Mouse (Mus musculus) limb, embryonic 15.5 days (tissue): Measurements from ENCODE around the gene Stat4. TPM values are rescaled to one million over a fixed set of nuclear protein-coding genes. Genes with fewer than 3 reads are reported as not detected.

Experiments
- ATAC-seq: fragments of 200-750 bp; cut with Nextera tagmentation; 2 replicates; pipeline ENCODE4 v1.8.0; 2017; ENCODE audit warnings: low read depth, moderate TSS enrichment; ENCODE audit not compliant: insufficient number of reproducible peaks, low FRiP score, low TSS enrichment
- H3K27ac ChIP-seq: fragments of 300-500 bp; sonication (generic); 2 replicates; pipeline ENCODE4 v1.5.1; 2015; ENCODE audit warnings: moderate library complexity, mild to moderate bottlenecking, inconsistent platforms
- H3K27me3 ChIP-seq: fragments of 300-500 bp; sonication (generic); 2 replicates; pipeline ENCODE4 v1.6.1; 2015; ENCODE audit warnings: inconsistent platforms
- H3K36me3 ChIP-seq: fragments of 300-500 bp; sonication (generic); 2 replicates; pipeline ENCODE4 v1.6.1; 2015; ENCODE audit warnings: inconsistent platforms
- H3K4me1 ChIP-seq: fragments of 300-500 bp; sonication (generic); 2 replicates; pipeline ENCODE4 v1.6.1; 2015; ENCODE audit warnings: inconsistent platforms
- H3K4me2 ChIP-seq: fragments of 300-500 bp; sonication (generic); 2 replicates; pipeline ENCODE4 v1.6.1; 2015; ENCODE audit warnings: mild to moderate bottlenecking, inconsistent platforms
- H3K4me3 ChIP-seq: fragments of 300-500 bp; sonication (generic); 2 replicates; pipeline ENCODE4 v1.5.1; 2015; ENCODE audit warnings: mild to moderate bottlenecking, inconsistent platforms
- H3K9ac ChIP-seq: fragments of 300-500 bp; sonication (generic); 2 replicates; pipeline ENCODE4 v1.6.1; 2015; ENCODE audit warnings: inconsistent platforms
- H3K9me3 ChIP-seq: fragments of 300-500 bp; sonication (generic); 2 replicates; pipeline ENCODE4 v1.6.1; 2016; ENCODE audit warnings: inconsistent platforms
- WGBS: fragments of 180-500 bp; shearing (Covaris S2); methylation state at CpG from one replicate; pipeline ENCODE4 v1.1.7; 2015; 5-methylcytosine and 5-hydroxymethylcytosine counted together
- polyA plus RNA-seq: library from polyadenylated mRNA; unstranded; fragments of >200 nt; fragmentation: Nextera tagmentation; extraction: Ambion mirVana; gene quantifications from 2 replicates; pipeline ENCODE4 v1.2.1, GENCODE M21; 2015

The Stat4 gene
- polyA plus RNA-seq, 1 experiment from 2014 or later: 0.81 TPM

DNA sequence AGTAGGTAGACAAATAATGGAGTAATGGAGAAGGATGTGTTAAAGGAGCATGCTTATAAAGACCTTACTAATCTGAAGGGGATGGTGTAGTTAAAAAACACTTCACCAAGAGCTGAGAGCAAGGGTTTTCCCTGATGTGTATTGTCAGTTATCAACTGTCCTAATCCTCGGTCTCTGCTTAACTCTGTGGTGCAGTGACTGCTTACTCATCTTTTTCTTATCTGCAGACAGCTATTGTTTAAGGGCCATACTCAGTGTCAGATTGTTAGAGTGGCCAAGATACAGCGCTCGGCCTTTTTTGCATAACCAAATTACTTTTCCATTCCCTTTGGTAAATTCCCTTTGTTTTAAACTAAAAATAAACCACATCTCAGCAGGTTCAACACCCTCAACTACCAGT, 79.7 kb downstream of the Stat4 start:
- no peaks in the 10 kb centered on the region for H3K27me3 ChIP-seq

DNA sequence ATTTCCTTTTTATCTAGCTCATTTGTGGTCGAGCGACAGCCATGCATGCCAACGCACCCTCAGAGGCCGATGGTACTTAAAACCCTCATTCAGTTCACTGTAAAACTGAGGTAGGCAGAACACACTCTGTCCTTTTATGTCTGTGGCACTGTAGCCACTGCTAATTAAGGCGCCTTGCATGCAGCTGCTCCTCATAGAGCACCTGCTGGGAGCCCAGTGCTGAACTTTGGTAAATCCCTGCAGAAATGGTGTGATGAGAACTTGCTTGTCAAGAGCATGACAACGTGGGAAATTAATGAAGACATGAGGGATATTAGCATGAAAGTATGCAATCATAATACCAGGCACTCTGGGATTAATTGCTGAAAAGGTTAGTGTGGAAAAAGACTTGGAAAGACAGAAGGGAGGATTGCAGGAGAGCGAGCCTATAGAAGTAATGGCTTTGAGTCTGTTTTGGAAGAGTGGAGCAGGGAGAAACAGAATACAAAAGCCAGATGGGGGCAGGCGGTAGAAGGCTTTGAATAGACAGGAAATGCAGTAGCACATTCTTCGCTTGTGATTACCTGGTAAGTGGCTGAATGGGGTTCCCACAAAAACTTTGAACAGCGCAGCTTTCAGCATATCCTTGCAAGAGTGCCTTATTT, 92.9 kb downstream of the Stat4 start:
- no peak overlapping the region for H3K9ac ChIP-seq
- H3K9me3 ChIP-seq: no peaks in the 10 kb centered on the region
- 14% methylated on average over 10 of the region's 10 CpGs for WGBS
- H3K4me1 ChIP-seq: peaks cover 7% of the 10 kb centered on the region; the same call in 1 of the 2 replicates
- no peak overlapping the region for H3K4me3 ChIP-seq
- H3K36me3 ChIP-seq: no peaks in the 10 kb centered on the region
- no peaks in the 10 kb centered on the region for H3K27me3 ChIP-seq
- ATAC-seq: no peak
- no peak overlapping the region for H3K4me2 ChIP-seq
- H3K27ac ChIP-seq: no peak overlapping the region

More for the DNA sequence above, 79.7 kb downstream of the Stat4 start:
- H3K4me1 ChIP-seq: no peaks in the 10 kb centered on the region
- ATAC-seq: no peak
- 84% methylated on average over 3 of the region's 3 CpGs for WGBS
- no peak overlapping the region for H3K9ac ChIP-seq
- no peak overlapping the region for H3K27ac ChIP-seq
- H3K36me3 ChIP-seq: no peaks in the 10 kb centered on the region
- no peaks in the 10 kb centered on the region for H3K9me3 ChIP-seq
- H3K4me3 ChIP-seq: no peak overlapping the region
- H3K4me2 ChIP-seq: no peak overlapping the region

DNA sequence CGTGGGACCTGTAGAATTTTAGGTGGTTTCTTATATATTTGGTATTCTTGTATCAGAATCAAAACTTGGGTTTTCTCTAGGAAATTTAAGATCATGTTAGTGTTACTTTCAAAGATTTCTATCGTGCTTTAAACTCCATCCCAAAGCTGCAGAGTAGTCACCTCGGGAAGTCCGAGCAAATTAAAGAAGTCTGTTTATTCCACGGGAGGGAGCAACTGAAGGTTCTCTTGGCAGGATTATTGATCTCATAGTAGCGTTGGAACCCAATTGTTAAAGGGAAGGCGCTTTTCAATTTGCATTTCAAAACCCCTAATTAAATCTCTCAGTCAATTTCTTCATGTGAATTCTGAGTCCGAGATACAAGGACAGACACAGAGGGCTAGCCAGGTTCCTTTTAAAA, 93.4 kb downstream of the Stat4 start:
- Histone ChIP-seq H3K27me3 (no peaks in the 10 kb centered on the region), H3K4me2 (no peak overlapping the region), H3K4me1 (peaks cover 7% of the 10 kb centered on the region; the same call in 1 of the 2 replicates), H3K4me3 (no peak overlapping the region), H3K9me3 (no peaks in the 10 kb centered on the region), H3K27ac (no peak overlapping the region), H3K36me3 (no peaks in the 10 kb centered on the region), H3K9ac (no peak overlapping the region)
- ATAC-seq: no peak
- 20% methylated on average over 8 of the region's 8 CpGs for WGBS

DNA sequence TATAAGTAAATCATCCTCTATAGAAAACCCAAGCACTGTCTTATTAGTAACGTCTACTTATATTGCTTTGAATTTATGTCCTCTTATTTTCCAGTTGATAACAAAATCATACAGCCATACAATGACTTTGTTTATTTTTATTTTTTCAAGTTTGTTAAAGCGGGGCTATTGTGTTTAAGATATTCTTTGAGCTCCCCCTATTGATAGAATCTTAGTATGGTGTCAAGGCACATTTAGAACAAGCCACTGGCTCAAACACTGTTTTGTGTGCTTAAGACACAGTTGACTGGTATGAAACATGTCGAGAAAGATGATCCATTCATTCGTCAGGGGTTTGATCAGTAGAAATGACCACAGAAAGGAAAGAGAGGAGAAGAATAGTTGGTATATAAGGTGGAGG, 99.3 kb downstream of the Stat4 start:
- no peak for ATAC-seq
- WGBS: 39% methylated on average over 4 of the region's 4 CpGs

DNA sequence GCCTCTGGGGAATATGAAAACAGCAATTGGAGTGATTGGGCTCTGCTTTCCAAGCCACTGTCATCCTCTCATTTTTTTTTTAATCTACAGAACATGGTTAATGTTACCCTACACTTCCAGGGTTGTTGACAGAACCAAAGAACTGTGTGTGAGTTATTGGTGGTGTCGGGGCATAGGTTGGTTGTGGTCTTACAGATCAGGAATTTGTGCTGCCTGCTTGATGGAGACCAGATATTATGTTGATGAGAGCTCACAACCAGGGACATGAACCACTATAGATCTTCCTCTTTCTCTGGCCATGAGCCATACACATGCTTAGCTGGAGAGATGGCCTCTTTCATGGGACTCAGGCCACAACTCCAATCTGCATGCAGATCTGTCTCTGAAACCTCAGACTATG, 100.2 kb downstream of the Stat4 start:
- no peak overlapping the region for H3K27ac ChIP-seq
- no peak overlapping the region for H3K4me3 ChIP-seq
- WGBS: 71% methylated on average over 1 of the region's 1 CpGs
- H3K9ac ChIP-seq: no peak overlapping the region
- H3K9me3 ChIP-seq: no peaks in the 10 kb centered on the region
- H3K36me3 ChIP-seq: no peaks in the 10 kb centered on the region
- no peaks in the 10 kb centered on the region for H3K27me3 ChIP-seq
- H3K4me1 ChIP-seq: no peaks in the 10 kb centered on the region
- no peak overlapping the region for H3K4me2 ChIP-seq
- no peak for ATAC-seq

More for the DNA sequence above, 99.3 kb downstream of the Stat4 start:
- Histone ChIP-seq H3K4me1 (no peaks in the 10 kb centered on the region), H3K4me2 (no peak overlapping the region), H3K36me3 (no peaks in the 10 kb centered on the region), H3K27ac (no peak overlapping the region), H3K9me3 (no peaks in the 10 kb centered on the region), H3K27me3 (no peaks in the 10 kb centered on the region), H3K4me3 (no peak overlapping the region), H3K9ac (no peak overlapping the region)

DNA sequence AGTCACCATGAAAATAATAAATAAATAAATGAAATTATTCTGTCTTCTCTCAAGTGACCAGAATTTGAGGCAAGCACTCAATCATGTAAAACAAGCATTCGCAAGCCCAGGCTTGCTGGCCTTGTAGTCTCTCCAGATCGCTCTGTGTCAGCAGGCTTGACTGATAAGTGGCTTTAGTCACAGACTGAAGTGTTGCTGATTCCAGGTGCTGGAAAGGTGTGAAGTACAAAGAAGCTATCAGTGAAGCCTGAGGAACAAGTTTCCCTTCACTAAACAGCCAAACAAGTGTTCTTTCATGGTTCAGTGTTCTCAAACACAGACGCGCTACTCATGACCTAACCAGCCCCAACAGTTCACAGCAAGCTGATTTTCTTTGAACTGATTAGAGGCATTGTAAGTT, 101.7 kb downstream of the Stat4 start:
- Histone ChIP-seq H3K27ac (no peak overlapping the region), H3K9ac (no peak overlapping the region), H3K4me1 (no peaks in the 10 kb centered on the region), H3K36me3 (no peaks in the 10 kb centered on the region), H3K4me3 (no peak overlapping the region), H3K9me3 (no peaks in the 10 kb centered on the region), H3K27me3 (no peaks in the 10 kb centered on the region), H3K4me2 (no peak overlapping the region)
- no peak for ATAC-seq
- WGBS: 76% methylated on average over 4 of the region's 4 CpGs

DNA sequence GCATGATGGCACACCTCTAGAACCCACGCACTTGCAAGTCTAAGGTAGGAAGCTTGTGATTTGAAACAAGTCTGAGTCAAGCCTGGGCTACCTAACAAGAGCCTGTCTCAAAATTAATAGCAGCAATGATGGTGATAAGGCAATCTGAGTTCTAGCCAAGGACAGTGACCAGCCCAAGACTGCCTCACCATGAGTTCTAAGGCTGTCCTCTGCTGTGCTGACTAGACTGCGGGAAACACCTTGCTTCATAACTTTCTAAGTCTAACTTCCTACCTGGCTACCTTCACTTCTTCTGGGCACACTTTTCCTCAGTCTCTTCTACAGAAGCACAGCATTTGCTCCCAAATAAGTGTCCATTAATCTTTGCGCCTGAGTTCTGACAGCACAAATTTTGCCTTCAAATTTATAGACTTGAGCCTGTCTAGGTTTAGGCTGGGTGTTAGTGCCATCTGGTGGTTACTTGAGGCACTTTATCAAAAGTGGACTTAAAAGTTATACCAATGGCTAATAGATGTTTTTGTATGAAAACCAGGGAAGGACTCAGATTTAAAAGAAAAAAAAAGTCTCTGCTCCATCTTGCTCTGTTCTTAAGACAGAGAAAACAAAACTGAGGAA, 111.8 kb downstream of the Stat4 start:
- no peak overlapping the region for H3K4me2 ChIP-seq
- H3K9me3 ChIP-seq: no peaks in the 10 kb centered on the region
- no peak overlapping the region for H3K9ac ChIP-seq
- ATAC-seq: no peak
- no peaks in the 10 kb centered on the region for H3K36me3 ChIP-seq
- no peaks in the 10 kb centered on the region for H3K27me3 ChIP-seq
- no peaks in the 10 kb centered on the region for H3K4me1 ChIP-seq
- 70% methylated on average over 3 of the region's 3 CpGs for WGBS
- H3K4me3 ChIP-seq: no peak overlapping the region
- H3K27ac ChIP-seq: no peak overlapping the region

DNA sequence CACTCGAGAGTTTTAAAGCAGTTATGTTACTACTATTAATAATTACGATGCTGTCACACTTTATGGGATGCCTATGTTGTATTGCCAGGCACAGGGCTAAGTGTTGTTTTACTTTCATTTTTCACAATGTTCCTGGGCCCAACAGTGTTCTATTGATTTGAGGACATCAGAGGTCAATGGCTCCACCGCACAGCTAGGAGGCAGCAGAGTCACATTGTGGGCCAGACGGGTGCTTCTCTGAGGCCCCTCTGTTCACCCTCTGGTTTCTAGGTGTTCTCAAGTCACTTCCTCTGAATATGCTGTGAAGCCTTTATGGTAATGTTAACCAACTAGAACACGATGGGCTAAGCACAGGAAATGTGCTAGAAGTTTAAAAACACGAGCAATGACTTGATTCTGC, 113.5 kb downstream of the Stat4 start:
- Histone ChIP-seq H3K4me1 (no peaks in the 10 kb centered on the region), H3K4me2 (no peak overlapping the region), H3K4me3 (no peak overlapping the region), H3K27me3 (no peaks in the 10 kb centered on the region), H3K27ac (no peak overlapping the region), H3K36me3 (no peaks in the 10 kb centered on the region), H3K9ac (no peak overlapping the region), H3K9me3 (no peaks in the 10 kb centered on the region)
- ATAC-seq: no peak
- WGBS: 53% methylated on average over 6 of the region's 6 CpGs

DNA sequence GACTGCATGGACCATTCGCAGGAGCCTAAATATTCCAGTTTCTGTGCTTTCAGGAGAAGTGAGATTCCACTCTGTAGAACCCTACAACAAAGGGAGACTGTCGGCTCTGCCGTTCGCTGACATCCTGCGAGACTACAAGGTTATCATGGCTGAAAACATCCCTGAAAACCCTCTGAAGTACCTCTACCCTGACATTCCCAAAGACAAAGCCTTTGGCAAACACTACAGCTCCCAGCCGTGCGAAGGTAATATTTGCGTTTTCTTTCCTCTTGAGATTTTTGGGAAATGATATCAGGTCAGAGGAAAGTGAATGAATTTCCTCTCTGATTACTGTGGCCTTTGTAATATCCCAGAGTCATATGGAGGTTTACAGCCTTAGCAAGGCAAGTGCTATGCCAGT, 115.8 kb downstream of the Stat4 start:
- Histone ChIP-seq H3K4me2 (no peak overlapping the region), H3K4me3 (no peak overlapping the region), H3K36me3 (no peaks in the 10 kb centered on the region), H3K9me3 (no peaks in the 10 kb centered on the region), H3K9ac (no peak overlapping the region), H3K27me3 (no peaks in the 10 kb centered on the region), H3K4me1 (no peaks in the 10 kb centered on the region), H3K27ac (no peak overlapping the region)
- 91% methylated on average over 8 of the region's 8 CpGs for WGBS
- ATAC-seq: no peak

DNA sequence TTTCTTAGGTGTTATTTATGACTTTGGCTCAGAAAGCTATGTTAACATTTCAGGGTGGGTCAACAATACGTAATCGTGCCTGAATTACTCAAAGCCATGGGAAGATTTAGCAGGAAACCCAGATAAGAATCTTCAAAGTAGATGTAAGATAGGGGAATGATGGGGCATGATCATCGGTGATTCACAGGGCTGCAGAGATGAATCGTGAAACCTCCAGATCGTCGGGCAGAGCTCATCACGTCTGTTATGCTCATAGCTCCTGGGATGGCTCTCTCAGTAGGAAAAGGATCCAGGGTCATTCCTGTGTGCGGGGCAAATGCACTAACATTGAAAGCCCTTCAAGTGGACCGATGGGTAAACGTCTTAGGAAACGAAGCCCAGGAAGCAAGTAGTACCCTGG, 120.3 kb downstream of the Stat4 start:
- Histone ChIP-seq H3K27ac (no peak overlapping the region), H3K9me3 (no peaks in the 10 kb centered on the region), H3K27me3 (no peaks in the 10 kb centered on the region), H3K36me3 (no peaks in the 10 kb centered on the region), H3K4me3 (no peak overlapping the region), H3K9ac (no peak overlapping the region), H3K4me2 (no peak overlapping the region), H3K4me1 (no peaks in the 10 kb centered on the region)
- ATAC-seq: no peak
- 65% methylated on average over 11 of the region's 11 CpGs for WGBS

DNA sequence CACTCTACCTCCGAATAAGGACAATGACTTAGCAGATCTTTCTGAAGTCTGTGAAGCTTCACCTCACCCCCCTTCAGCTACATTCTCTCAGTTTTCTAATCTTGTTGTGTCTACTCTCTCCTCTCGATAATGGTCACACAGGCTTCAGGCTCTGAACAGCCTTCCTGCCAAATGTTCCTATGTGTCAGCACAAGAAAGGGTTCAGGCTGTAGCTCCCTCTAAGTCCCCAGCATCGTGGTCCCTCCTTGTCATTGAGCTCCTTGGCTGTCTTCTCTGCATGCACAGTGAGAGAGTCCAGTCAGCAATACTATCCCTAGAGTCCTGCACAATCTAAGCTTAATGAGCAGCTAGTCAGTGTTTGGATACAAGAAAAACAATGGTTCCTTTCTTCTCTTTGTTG, 124.3 kb downstream of the Stat4 start:
- H3K27ac ChIP-seq: no peak overlapping the region
- H3K4me3 ChIP-seq: no peak overlapping the region
- H3K9me3 ChIP-seq: no peaks in the 10 kb centered on the region
- H3K9ac ChIP-seq: no peak overlapping the region
- H3K4me1 ChIP-seq: peaks cover 7% of the 10 kb centered on the region
- no peak overlapping the region for H3K4me2 ChIP-seq
- no peaks in the 10 kb centered on the region for H3K27me3 ChIP-seq
- WGBS: 59% methylated on average over 3 of the region's 3 CpGs
- H3K36me3 ChIP-seq: no peaks in the 10 kb centered on the region
- ATAC-seq: no peak

DNA sequence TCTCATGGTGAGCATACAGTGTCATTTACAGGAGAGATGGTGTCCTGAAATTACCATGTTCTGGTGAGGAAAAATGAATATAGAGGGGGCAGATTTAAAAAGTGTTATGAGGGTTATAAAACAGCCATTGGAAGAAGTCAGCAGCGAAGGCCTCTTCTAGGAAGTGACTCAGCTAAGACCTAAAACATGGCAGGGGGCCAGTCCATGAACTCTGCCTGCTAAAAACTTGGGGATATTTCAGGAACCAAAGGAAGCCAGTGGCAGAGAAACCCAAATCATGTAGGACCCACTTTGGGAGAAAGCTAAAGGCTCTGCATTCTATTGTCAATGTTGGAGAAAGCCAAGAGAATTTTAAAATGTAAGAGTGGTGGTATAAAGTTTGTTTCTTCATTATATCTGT, 125.4 kb downstream of the Stat4 start:
- Histone ChIP-seq H3K36me3 (no peaks in the 10 kb centered on the region), H3K4me1 (peaks cover 7% of the 10 kb centered on the region), H3K9me3 (no peaks in the 10 kb centered on the region), H3K27ac (no peak overlapping the region), H3K4me3 (no peak overlapping the region), H3K27me3 (no peaks in the 10 kb centered on the region), H3K4me2 (no peak overlapping the region), H3K9ac (no peak overlapping the region)
- no peak for ATAC-seq
- 54% methylated on average over 1 of the region's 1 CpGs for WGBS
